Mouse (Mus musculus) E14TG2a.4 (cell line): ENCODE results near the gene 1700023F06Rik.

Experiments used
- H3K27me3 ChIP-seq: 2 replicates; pipeline ENCODE4 v1.6.1; 2014; ENCODE audit warnings: low read length, control low read depth; ENCODE audit not compliant: insufficient read depth
- H3K36me3 ChIP-seq: 2 replicates; pipeline ENCODE4 v1.6.1; 2014; ENCODE audit warnings: low read length, control low read depth; ENCODE audit not compliant: insufficient read depth
- H3K4me1 ChIP-seq: replicated peaks from 2 replicates; pipeline ENCODE4 v1.6.1; 2014; ENCODE audit warnings: low read depth, low read length, control low read depth
- H3K4me3 ChIP-seq: replicated peaks from 2 replicates; pipeline ENCODE4 v1.5.1; 2014; ENCODE audit warnings: mild to moderate bottlenecking, low read length
- H3K9me3 ChIP-seq: 2 replicates; pipeline ENCODE4 v1.6.1; 2014; ENCODE audit warnings: low read length, control low read depth
- CTCF ChIP-seq: conservative IDR thresholded peaks from 2 replicates; pipeline ENCODE4 v1.5.1; 2014; ENCODE audit warnings: low read length
- NANOG ChIP-seq: IDR thresholded peaks from 2 replicates; pipeline ENCODE4 v1.6.1; 2014; ENCODE audit warnings: borderline replicate concordance, low read length, mixed read lengths
- POU5F1 ChIP-seq: IDR thresholded peaks from 2 replicates; pipeline ENCODE4 v1.6.1; 2014; ENCODE audit warnings: low read length, borderline replicate concordance

1700023F06Rik gene

GRCm38 (mm10) chr11:103208458-103208857 lies at the start of gene 1700023F06Rik:
1700023F06Rik (minus strand) TSS chr11:103208558.
- TF ChIP-seq CTCF: no peak
- TF ChIP-seq POU5F1: no peak
- no peak for TF ChIP-seq NANOG
- Histone ChIP-seq H3K36me3 (no peaks in the 10 kb centered on the region), H3K27me3 (peaks cover 15% of the 10 kb centered on the region), H3K4me1 (no peaks in the 10 kb centered on the region), H3K4me3 (no peak within 1 kb of the TSS), H3K9me3 (0 out of 2 replicates have a peak, but pooled peaks cover 3% of the 10 kb centered on the region)

DNA sequence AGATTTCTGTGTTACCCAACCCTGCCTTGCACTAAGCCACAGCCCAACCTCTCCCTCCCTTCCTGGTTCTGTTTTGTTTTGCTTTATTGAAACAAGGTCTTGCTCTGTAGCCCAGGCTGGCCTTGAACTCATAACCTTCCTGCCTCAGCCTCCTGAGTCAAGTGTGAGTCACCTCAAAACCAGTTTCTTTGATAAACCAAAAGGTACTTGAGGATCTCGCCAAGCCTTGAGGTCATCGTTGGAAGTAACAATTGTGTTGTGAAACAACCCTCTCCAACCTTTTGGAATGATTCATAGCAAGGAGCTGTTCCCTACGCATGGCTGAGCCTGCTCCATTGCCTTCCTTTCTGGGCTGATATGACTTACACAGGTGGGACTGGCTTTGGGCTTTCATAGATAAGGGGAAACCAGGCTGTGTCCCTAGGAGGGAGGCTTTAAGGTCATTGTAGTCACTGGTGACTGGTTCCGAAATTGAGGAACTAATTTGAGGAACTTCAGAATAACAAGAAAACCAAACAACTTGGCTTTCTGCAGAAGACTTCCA lies 49.7 kb upstream of the 1700023F06Rik start:
- Histone ChIP-seq H3K4me3 (no peak overlapping the region), H3K27me3 (no peaks in the 10 kb centered on the region), H3K36me3 (no peaks in the 10 kb centered on the region), H3K9me3 (no peaks in the 10 kb centered on the region), H3K4me1 (peaks cover 9% of the 10 kb centered on the region; the same call in 1 of the 2 replicates)
- TF ChIP-seq POU5F1 (no peak), NANOG (no peak), CTCF (no peak)

DNA sequence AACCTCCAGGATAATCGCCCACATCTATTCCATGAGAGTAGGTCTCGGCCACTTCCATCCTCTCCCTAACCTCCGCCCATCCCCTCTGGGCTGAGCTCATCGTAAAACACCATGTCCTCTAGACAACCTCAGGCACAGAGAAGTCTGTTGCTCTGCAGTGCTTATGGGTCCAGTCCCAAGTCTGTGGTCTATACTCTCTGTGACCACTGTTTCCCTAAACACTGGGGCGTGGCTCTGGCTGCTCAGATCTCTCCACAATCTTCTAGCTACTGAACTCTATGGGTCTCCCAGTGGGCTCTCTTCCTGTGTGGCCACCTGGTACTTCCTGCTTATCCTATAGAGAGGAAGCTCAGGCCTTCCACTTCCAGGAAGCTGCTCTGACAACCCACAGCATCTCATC lies 45.2 kb upstream of the 1700023F06Rik start:
- H3K36me3 ChIP-seq: no peaks in the 10 kb centered on the region

GRCm38 (mm10) chr11:103252380-103252779 lies 44.0 kb upstream of the 1700023F06Rik start:
- Histone ChIP-seq H3K4me3 (no peak overlapping the region), H3K9me3 (no peaks in the 10 kb centered on the region), H3K27me3 (no peaks in the 10 kb centered on the region), H3K4me1 (peaks cover 8% of the 10 kb centered on the region; the same call in 1 of the 2 replicates), H3K36me3 (no peaks in the 10 kb centered on the region)
- TF ChIP-seq CTCF (no peak), NANOG (no peak), POU5F1 (no peak)

More for the DNA sequence above, 45.2 kb upstream of the 1700023F06Rik start:
- Histone ChIP-seq H3K4me3 (no peak overlapping the region), H3K4me1 (peaks cover 5% of the 10 kb centered on the region; the same call in 1 of the 2 replicates), H3K9me3 (no peaks in the 10 kb centered on the region), H3K27me3 (no peaks in the 10 kb centered on the region)
- TF ChIP-seq NANOG (no peak), POU5F1 (no peak), CTCF (no peak)

DNA sequence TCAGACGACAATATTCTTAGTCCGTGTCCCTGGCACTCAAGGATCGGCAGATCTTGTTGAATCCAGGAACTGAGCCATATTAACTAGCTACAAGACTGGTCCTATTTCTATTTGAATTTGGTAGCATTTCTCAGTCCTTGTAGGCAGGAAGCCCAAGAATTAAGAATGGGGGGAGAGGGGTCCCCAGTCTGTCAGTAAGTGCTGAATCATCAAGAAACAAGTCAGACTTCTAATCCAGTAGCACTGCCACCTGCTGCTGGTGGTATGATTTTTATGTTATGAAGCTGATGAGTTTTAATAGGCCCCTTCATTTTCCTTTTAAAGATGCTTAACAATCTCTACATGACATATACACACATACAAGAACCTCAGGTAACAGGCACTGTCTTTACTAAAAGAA lies 42.0 kb upstream of the 1700023F06Rik start:
- no peaks in the 10 kb centered on the region for H3K36me3 ChIP-seq
- H3K27me3 ChIP-seq: no peaks in the 10 kb centered on the region
- peaks cover 23% of the 10 kb centered on the region for H3K4me1 ChIP-seq
- no peak overlapping the region for H3K4me3 ChIP-seq
- H3K9me3 ChIP-seq: no peaks in the 10 kb centered on the region
- TF ChIP-seq POU5F1: no peak

DNA sequence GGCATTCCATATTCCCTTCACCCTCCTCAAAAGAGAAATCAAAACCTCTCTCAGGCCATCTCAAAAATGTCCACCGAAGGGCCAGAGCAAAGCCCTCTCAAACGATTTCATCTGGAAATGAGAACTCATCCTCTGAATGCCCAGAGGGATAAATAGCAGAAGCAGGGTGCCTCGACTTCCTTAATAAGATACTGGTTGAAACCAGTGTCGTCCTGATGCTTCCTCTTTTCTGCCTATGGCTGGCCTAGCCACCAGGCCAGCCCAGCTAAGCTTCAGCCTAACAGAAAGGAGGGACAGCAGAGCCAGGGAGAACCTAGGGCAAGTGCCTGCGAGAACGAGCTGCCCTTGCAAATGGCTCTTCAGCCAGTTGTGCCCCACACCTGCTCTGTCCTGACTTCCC lies 41.2 kb upstream of the 1700023F06Rik start:
- H3K27me3 ChIP-seq: no peaks in the 10 kb centered on the region
- H3K4me1 ChIP-seq: peaks cover 23% of the 10 kb centered on the region
- TF ChIP-seq POU5F1 (no peak), NANOG (no peak), CTCF (no peak)
- H3K4me3 ChIP-seq: no peak overlapping the region
- no peaks in the 10 kb centered on the region for H3K36me3 ChIP-seq
- H3K9me3 ChIP-seq: no peaks in the 10 kb centered on the region

DNA sequence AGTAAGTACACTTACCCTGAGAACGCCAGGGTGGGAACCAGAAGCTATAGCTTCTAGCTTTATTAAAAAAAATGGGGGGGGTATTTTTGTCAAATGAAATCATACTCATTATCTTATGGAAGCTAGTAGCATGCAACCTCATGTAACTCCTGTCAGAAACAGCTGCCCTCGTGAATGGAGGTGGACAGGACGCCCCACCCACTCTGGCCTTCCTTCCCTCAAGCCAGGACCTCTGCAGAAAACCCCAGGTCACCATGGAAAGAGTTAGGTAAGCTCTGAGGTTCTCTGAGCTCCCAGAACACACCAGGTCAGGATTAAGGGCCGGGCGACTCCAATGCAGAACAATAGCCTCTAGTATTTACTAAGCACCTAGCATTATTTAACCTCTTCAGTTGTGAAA lies 40.5 kb upstream of the 1700023F06Rik start:
- no peaks in the 10 kb centered on the region for H3K36me3 ChIP-seq
- H3K4me1 ChIP-seq: peaks cover 23% of the 10 kb centered on the region
- no peaks in the 10 kb centered on the region for H3K27me3 ChIP-seq
- no peak overlapping the region for H3K4me3 ChIP-seq
- TF ChIP-seq NANOG: no peak
- TF ChIP-seq CTCF: no peak
- no peak for TF ChIP-seq POU5F1
- no peaks in the 10 kb centered on the region for H3K9me3 ChIP-seq

DNA sequence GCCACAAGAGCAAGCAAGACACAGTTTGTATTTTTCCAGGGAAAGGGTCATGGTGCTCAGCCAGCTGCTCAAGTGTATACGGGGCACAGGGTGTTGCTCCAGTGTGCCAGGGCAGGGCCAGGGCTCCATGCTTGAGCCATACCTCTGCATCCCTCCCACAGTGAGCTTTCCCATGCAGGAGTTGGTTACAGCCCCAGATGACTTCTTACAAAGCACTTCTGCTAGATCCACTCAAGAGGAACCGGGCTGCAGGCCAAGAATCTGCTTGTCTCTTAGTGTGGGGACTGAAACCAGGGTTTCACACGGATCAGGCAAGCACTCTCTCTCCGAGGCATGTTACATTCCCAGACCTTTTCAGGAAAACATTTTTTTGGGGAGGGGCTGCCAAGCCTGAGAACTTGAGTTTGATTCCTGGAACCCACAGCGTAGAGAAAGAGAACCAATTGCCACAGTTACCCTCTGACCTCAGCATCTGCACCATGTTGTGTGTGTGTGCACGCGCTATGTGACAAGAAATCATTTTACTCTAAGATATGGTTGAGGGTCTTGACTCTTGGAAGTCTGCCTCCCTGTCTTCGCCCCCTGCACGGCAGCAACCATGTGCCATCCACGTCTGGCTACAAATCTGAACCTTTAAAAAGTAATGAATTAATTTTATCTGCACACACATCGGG lies 39.3 kb upstream of the 1700023F06Rik start:
- Histone ChIP-seq H3K9me3 (no peaks in the 10 kb centered on the region), H3K4me1 (peaks cover 18% of the 10 kb centered on the region)

DNA sequence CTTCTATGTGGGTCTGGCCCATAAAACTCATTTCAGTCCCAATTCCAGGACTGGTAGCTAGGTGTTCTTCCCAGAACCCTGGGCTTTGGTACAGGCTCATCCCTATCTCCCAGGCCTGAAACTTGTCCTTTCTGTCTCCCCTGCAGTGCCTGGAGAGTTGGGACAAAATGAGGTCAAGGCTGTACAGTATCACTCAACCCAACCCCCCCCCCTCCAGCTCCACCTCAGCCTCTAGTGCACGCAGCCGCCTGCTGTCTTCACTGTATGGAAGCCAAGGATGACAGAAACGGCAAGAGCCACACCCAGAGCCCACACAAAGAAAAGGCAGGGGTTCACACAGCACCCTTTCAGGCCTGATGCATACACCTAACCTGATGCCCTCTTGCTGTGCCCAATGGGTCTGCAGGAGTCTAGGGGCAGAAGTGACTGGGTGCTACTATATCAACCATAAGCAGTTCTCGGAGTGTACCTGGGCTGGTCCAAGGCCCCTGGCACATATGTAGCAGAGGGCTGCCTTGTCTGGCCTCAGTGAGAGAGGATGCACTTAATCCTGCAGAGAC lies 38.5 kb upstream of the 1700023F06Rik start:
- Histone ChIP-seq H3K36me3 (no peaks in the 10 kb centered on the region), H3K27me3 (no peaks in the 10 kb centered on the region), H3K4me3 (no peak overlapping the region), H3K9me3 (no peaks in the 10 kb centered on the region), H3K4me1 (peaks cover 18% of the 10 kb centered on the region)
- no peak for TF ChIP-seq POU5F1
- no peak for TF ChIP-seq CTCF
- no peak for TF ChIP-seq NANOG

More for the DNA sequence above, 39.3 kb upstream of the 1700023F06Rik start:
- H3K4me3 ChIP-seq: no peak overlapping the region
- TF ChIP-seq NANOG (no peak), POU5F1 (no peak)
- no peaks in the 10 kb centered on the region for H3K36me3 ChIP-seq
- H3K27me3 ChIP-seq: no peaks in the 10 kb centered on the region
